ENCODE assay signal across 18 mouse cellular contexts in the genomic region with DNA sequence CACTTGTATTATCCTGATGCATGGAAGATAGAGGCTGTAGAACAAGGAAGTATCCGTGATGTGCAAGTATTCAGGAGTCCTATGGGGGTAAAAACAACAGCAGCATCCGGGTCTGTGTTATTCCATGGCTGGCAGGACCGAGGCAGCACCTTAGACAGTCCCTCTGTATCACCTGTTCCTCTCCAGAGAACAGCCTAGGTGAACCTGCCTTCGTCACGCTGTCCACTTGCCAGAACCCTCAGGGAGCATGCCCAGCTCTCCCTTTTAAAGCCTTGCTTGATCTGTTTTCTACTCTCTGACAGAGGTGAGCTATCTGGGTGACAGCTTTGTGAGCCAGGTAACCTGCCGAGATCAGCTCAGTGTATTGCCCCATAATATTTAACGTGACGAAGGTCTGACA.
DNase-seq lines count a peak whose midpoint lies in the region; ATAC-seq lines count a peak whose summit lies in the region.
"Had no signal": no experiment of that assay in that cellular context is flagged by ENCODE, and none has a peak within 500 bp of the region (broad histone marks: within the 10 kb centered on the region; RNA-seq: fewer than 3 reads in every experiment).

No protein-coding gene starts in this region.

- peak; percentile 49 for DNase-seq in cerebellum, adult 11 months
- peak; percentile 68 for DNase-seq in brain, adult 2 months (ENCODE audit: low read depth, low spot score)
- DNase-seq in cerebellum, adult 8-10 months = peak; percentile 54
- peak; percentile 49 to 67 for DNase-seq in cerebellum, postnatal 14 days
- DNase-seq in yolk sac, embryonic 10.5 days (ENCODE audit: low spot score) = no peak
- DNase-seq in thymus, postnatal 36 days = no peak
- DNase-seq: adrenal gland, postnatal 10 days; adrenal gland, postnatal 36 days; gastrocnemius, adult 2 months; gastrocnemius, postnatal 14 days; heart, adult 18-20 months; heart, postnatal 10 days; heart, postnatal 36 days; kidney, adult 2 months had no signal

- ATAC-seq in cerebellum, adult (ENCODE audit: insufficient number of reproducible peaks, low FRiP score, low TSS enrichment) = no peak
- ATAC-seq in frontal cortex, adult (ENCODE audit: low TSS enrichment) = no peak
- ATAC-seq: forebrain, embryonic 15.5 days; intestine, postnatal 0 days had no signal

Comparison
In these comparisons a context has a peak if more than half of its experiments do, and no peak if none do; other contexts are left out.
1. DNase-seq: peak in cerebellum, adult 11 months (single experiment), brain, adult 2 months (single experiment), cerebellum, adult 8-10 months (single experiment) and cerebellum, postnatal 14 days (2 of 2); none in yolk sac, embryonic 10.5 days (single experiment) and thymus, postnatal 36 days (0 of 2).